Mouse (Mus musculus) skeletal muscle tissue, adult 2 months (tissue): ENCODE measurements at regions not wholly inside any gene's neighbourhood (a gene's known extent, or its start where the extent isn't known, plus 50 kb on each side); places are given as distances from the start of the nearest gene placed in this dataset.

Experiments
- DNase-seq: peaks from one replicate; pipeline ENCODE4 v3.0.0-alpha.2; 2012; ENCODE audit warnings: low read depth, low spot score

- no peak for DNase-seq
These were observed 130.9 kb downstream of the Bod1 start for GRCm38 (mm10) chr11:31540816-31541215.

- no peak for DNase-seq
These were observed 140.3 kb downstream of the Bod1 start for GRCm38 (mm10) chr11:31531416-31531815.

- no peak for DNase-seq
These were observed 140.8 kb downstream of the Bod1 start for GRCm38 (mm10) chr11:31530851-31531250.

GRCm38 (mm10) chr11:31529686-31530085 lies 142.0 kb downstream of the Bod1 start:
- DNase-seq = no peak

GRCm38 (mm10) chr11:31524708-31525107 lies 147.0 kb downstream of the Bod1 start:
- no peak for DNase-seq

GRCm38 (mm10) chr11:31524065-31524618 lies 147.5 kb downstream of the Bod1 start:
- no peak for DNase-seq

GRCm38 (mm10) chr11:31522127-31522526 lies 149.6 kb downstream of the Bod1 start:
- peak; percentile 18 for DNase-seq

- DNase-seq = no peak
These were observed 150.8 kb downstream of the Bod1 start for GRCm38 (mm10) chr11:31520909-31521308.

- no peak for DNase-seq
These were observed 133.5 kb upstream of the Stc2 start for GRCm38 (mm10) chr11:31503239-31503916.

- DNase-seq = no peak
These were observed 115.6 kb upstream of the Stc2 start for GRCm38 (mm10) chr11:31485429-31485828.

GRCm38 (mm10) chr11:31481057-31481340 lies 111.1 kb upstream of the Stc2 start:
- no peak for DNase-seq

GRCm38 (mm10) chr11:31480225-31481056 lies 110.6 kb upstream of the Stc2 start:
- DNase-seq = no peak

GRCm38 (mm10) chr11:31477763-31478162 lies 107.9 kb upstream of the Stc2 start:
- DNase-seq = no peak

GRCm38 (mm10) chr11:31477104-31477503 lies 107.2 kb upstream of the Stc2 start:
- DNase-seq = no peak

GRCm38 (mm10) chr11:31473017-31473416 lies 103.1 kb upstream of the Stc2 start:
- DNase-seq = no peak

GRCm38 (mm10) chr11:31470681-31471414 lies 101.0 kb upstream of the Stc2 start:
- no peak for DNase-seq

GRCm38 (mm10) chr11:31464844-31465243 lies 95.0 kb upstream of the Stc2 start:
- no peak for DNase-seq

- DNase-seq = no peak
These were observed 92.6 kb upstream of the Stc2 start for GRCm38 (mm10) chr11:31462440-31462839.

GRCm38 (mm10) chr11:31461824-31462223 lies 92.0 kb upstream of the Stc2 start:
- DNase-seq = no peak

- DNase-seq = no peak
These were observed 91.5 kb upstream of the Stc2 start for GRCm38 (mm10) chr11:31461348-31461747.

- no peak for DNase-seq
These were observed 57.5 kb upstream of the Stc2 start for GRCm38 (mm10) chr11:31427374-31427773.
